Mouse (Mus musculus) megakaryocyte, embryonic 14.5 days (primary cell): ENCODE results near the gene Rcan2.

Experiments
- FLI1 ChIP-seq: IDR thresholded peaks from 2 replicates; pipeline ENCODE4 v1.6.1; 2012; ENCODE audit warnings: low read length, inconsistent platforms, mixed read lengths
- GATA1 ChIP-seq: IDR thresholded peaks from 3 replicates; pipeline ENCODE4 v1.6.1; 2012; ENCODE audit warnings: mixed read lengths, low read length, inconsistent platforms, borderline replicate concordance

GRCm38 (mm10) chr17:43840208-43840607 is 39.1 kb downstream of the Rcan2 start:
- no peak for TF ChIP-seq GATA1
- no peak for TF ChIP-seq FLI1
